Mouse (Mus musculus): ENCODE data around the gene Hif3a. TPM values are rescaled to one million over a fixed set of nuclear protein-coding genes. Genes with fewer than 3 reads are reported as not detected.

Gene Hif3a
- polyA plus RNA-seq, 1 experiment from 2014 or later, result 22.6 TPM

GRCm38 (mm10) chr7:17027588-17028343, 34.5 kb downstream of the Hif3a start, which contains the start of gene Ppp5c:
Ppp5c (minus strand) TSS chr7:17027924.
- Histone ChIP-seq H3K9me3 (replicated peaks) (no peaks in the 10 kb centered on the region), H3K4me2 (peak within 1 kb of the TSS; percentile 89), H3K4me1 (peaks cover 52% of the 10 kb centered on the region), H3K27me3 (replicated peaks) (no peaks in the 10 kb centered on the region), H3K36me3 (peaks cover 48% of the 10 kb centered on the region), H3K27ac (peak within 1 kb of the TSS; percentile 83), H3K4me3 (peak within 1 kb of the TSS; percentile 89), H3K9ac (peak within 1 kb of the TSS; percentile 94)
- under 1% methylated on average over 55 of the region's 58 CpGs for WGBS (ENCODE audit: insufficient replicate concordance)
- peak; percentile 79 for ATAC-seq

DNA sequence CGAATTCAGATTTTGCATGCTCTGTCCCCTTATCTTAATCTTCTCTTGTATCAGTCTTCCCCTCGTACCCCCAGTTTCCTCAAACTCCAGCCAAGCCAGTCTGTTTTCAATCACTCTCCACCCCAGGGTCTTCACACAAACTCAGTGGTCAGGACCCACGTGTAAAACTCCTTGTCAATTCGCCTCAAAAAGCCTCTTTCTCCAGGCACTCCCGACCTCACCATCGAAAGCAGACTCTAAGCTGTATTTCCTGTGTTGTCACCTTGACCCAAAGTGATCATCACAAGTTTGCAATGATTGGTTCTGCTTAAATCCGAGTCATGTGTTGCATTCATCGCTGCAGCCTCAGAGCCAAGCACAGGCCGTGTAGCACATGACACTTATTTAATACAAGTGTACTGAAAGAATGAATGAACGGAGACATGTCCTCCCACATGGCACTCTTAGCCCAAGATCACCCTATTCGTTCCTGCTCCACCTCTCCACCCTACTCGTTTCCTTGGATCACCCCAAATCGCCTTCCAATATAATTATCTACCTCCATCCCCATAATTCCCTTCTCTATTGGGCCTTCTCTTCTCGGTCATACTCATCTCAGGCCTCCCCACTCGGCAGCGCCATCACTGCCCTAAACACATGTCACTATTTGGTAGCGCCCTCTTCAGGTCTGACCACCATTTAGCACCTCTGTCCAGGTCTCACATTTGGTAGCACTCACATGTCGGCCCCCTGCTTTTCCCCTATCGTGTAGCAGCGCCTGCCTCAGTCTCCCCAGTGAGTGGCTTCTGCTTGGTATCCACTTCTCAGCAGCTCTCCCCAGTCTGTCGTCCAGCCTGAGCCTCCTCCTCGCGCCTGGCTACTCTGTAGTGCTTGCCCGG, 35.3 kb downstream of the Hif3a start:
- peak overlapping the region; percentile 94 for H3K9ac ChIP-seq
- H3K9me3 ChIP-seq (replicated peaks), result no peaks in the 10 kb centered on the region
- H3K4me3 ChIP-seq, result peak overlapping the region; percentile 89
- peaks cover 48% of the 10 kb centered on the region for H3K36me3 ChIP-seq
- peak; percentile 74 for ATAC-seq
- peak overlapping the region; percentile 89 for H3K4me2 ChIP-seq
- peak overlapping the region; percentile 83 for H3K27ac ChIP-seq
- peaks cover 54% of the 10 kb centered on the region for H3K4me1 ChIP-seq
- no peaks in the 10 kb centered on the region for H3K27me3 ChIP-seq (replicated peaks)
- WGBS (ENCODE audit: insufficient replicate concordance), result 2% methylated on average over 24 of the region's 24 CpGs

- peak overlapping the region; percentile 94 for H3K9ac ChIP-seq
- H3K27me3 ChIP-seq (replicated peaks), result no peaks in the 10 kb centered on the region
- H3K4me3 ChIP-seq, result peak overlapping the region; percentile 89
- peak overlapping the region; percentile 89 for H3K4me2 ChIP-seq
- peaks cover 63% of the 10 kb centered on the region for H3K4me1 ChIP-seq
- H3K36me3 ChIP-seq, result peaks cover 48% of the 10 kb centered on the region
- peak overlapping the region; percentile 83; the same call in 1 of the 2 replicates for H3K27ac ChIP-seq
- H3K9me3 ChIP-seq (replicated peaks), result no peaks in the 10 kb centered on the region
- 48% methylated on average over 9 of the region's 9 CpGs for WGBS (ENCODE audit: insufficient replicate concordance)
- ATAC-seq, result no peak
Observed at GRCm38 (mm10) chr7:17025896-17026622, 36.2 kb downstream of the Hif3a start.

GRCm38 (mm10) chr7:17025505-17025894, 36.7 kb downstream of the Hif3a start:
- 28% methylated on average over 4 of the region's 4 CpGs for WGBS (ENCODE audit: insufficient replicate concordance)
- Histone ChIP-seq H3K4me1 (peaks cover 68% of the 10 kb centered on the region), H3K36me3 (peaks cover 53% of the 10 kb centered on the region), H3K9me3 (replicated peaks) (no peaks in the 10 kb centered on the region), H3K27me3 (replicated peaks) (no peaks in the 10 kb centered on the region), H3K9ac (peak overlapping the region; percentile 18), H3K4me2 (peak overlapping the region; percentile 89), H3K27ac (peak overlapping the region; percentile 83; the same call in 1 of the 2 replicates), H3K4me3 (peak overlapping the region; percentile 89)
- no peak for ATAC-seq

DNA sequence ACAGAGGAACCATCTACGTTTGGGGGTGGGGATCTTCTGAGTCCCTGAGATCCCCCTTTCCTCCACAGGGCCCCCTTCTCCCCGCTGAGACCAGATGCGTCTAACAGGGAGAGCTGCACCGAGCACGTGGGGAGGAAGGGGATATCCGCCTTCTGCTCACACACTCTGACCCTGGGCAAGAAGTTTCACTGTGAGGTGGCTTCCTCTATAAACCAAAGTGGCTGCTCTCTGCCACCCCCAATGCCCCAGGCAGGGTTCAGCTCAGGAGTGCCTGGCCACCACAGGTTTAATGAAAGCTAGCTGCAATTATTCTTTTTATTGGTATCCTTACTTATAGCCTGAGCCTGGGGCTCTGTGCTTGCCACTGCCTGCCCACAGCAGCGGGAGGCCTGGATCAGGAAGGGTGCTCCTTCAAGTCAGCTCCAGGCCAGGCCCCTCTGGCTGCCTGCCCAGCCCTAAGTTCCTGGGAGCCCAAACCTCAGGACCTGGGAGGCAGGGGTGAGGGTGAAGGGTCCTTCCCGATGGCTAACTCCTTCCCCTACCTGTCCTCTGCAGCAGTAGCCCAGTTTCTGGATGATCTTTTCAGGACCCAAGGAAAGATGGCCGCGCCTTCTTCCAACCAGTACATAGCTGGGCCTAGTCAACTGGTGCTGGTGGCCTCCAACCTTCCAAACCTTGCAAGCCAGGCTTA, 37.3 kb downstream of the Hif3a start:
- Histone ChIP-seq H3K4me3 (peak overlapping the region; percentile 89; the same call in 1 of the 2 replicates), H3K36me3 (peaks cover 58% of the 10 kb centered on the region), H3K4me2 (peak overlapping the region; percentile 89), H3K9me3 (replicated peaks) (no peaks in the 10 kb centered on the region), H3K27ac (peak overlapping the region; percentile 83), H3K4me1 (peaks cover 74% of the 10 kb centered on the region), H3K27me3 (replicated peaks) (no peaks in the 10 kb centered on the region), H3K9ac (peak overlapping the region; percentile 18)
- whole genome bisulfite sequencing (ENCODE audit: insufficient replicate concordance), result 57% methylated on average over 10 of the region's 10 CpGs
- no peak for ATAC-seq

DNA sequence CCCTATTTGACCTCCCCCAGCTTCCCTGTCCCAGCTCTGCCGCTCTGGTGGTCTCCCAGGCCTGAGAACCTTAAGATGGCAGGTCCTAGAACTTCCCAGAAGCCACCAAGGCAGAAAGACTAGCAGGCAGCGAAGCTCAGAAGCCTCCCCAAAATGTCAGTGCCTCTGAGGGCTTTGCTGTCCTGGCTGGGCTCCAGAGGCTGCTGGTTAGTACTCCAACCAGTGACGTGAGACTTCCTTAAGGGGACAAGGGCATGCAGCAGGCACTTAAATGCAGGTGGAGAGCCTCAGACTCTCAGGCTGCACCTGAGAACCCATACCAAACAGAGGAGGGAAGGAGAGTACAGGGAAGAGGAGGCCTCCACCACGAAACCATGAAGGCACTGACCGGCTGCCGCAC, 38.1 kb downstream of the Hif3a start:
- H3K9ac ChIP-seq, result peak overlapping the region; percentile 1; the same call in 1 of the 2 replicates
- no peak for ATAC-seq

GRCm38 (mm10) chr7:17023701-17024100, 38.5 kb downstream of the Hif3a start:
- H3K4me1 ChIP-seq, result peaks cover 77% of the 10 kb centered on the region
- 59% methylated on average over 4 of the region's 4 CpGs for WGBS (ENCODE audit: insufficient replicate concordance)
- H3K27ac ChIP-seq, result peak overlapping the region; percentile 55
- peaks cover 71% of the 10 kb centered on the region for H3K36me3 ChIP-seq
- H3K4me3 ChIP-seq, result no peak overlapping the region
- ATAC-seq, result no peak
- no peaks in the 10 kb centered on the region for H3K9me3 ChIP-seq (replicated peaks)
- H3K27me3 ChIP-seq (replicated peaks), result no peaks in the 10 kb centered on the region
- peak overlapping the region; percentile 1; the same call in 1 of the 2 replicates for H3K9ac ChIP-seq
- peak overlapping the region; percentile 18 for H3K4me2 ChIP-seq

More for the DNA sequence above, 38.1 kb downstream of the Hif3a start:
- peak overlapping the region; percentile 33 for H3K4me2 ChIP-seq
- no peaks in the 10 kb centered on the region for H3K27me3 ChIP-seq (replicated peaks)
- H3K9me3 ChIP-seq (replicated peaks), result no peaks in the 10 kb centered on the region
- H3K36me3 ChIP-seq, result peaks cover 67% of the 10 kb centered on the region
- WGBS (ENCODE audit: insufficient replicate concordance), result 84% methylated on average over 6 of the region's 6 CpGs
- no peak overlapping the region for H3K4me3 ChIP-seq
- H3K27ac ChIP-seq, result peak overlapping the region; percentile 55
- H3K4me1 ChIP-seq, result peaks cover 81% of the 10 kb centered on the region

DNA sequence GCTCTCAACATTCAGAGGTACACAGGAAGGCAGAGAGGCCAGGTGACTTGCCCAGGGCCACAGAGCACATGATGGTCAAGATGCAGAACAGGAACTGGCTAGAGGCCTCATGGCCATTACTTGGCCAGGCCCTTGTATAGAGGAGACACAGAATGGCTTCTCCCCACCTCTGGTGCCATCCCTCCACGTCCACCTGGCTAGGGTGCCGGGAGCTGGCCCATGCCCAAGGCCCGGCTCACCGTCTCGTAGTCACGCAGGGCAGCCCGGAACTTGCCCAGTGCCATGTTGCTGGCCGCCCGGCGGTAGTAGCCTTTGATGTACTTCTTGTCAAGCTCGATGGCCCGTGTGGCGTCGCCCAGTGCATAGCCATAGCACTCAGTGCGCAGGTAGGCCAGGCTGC, 40.1 kb downstream of the Hif3a start:
- 92% methylated on average over 15 of the region's 15 CpGs for WGBS (ENCODE audit: insufficient replicate concordance)
- ATAC-seq, result no peak
- no peak overlapping the region for H3K9ac ChIP-seq
- peaks cover 79% of the 10 kb centered on the region for H3K4me1 ChIP-seq
- peaks cover 83% of the 10 kb centered on the region for H3K36me3 ChIP-seq
- H3K27ac ChIP-seq, result no peak overlapping the region
- H3K4me2 ChIP-seq, result no peak overlapping the region
- no peak overlapping the region for H3K4me3 ChIP-seq
- H3K27me3 ChIP-seq (replicated peaks), result no peaks in the 10 kb centered on the region
- no peaks in the 10 kb centered on the region for H3K9me3 ChIP-seq (replicated peaks)

GRCm38 (mm10) chr7:17019426-17020166, 42.6 kb downstream of the Hif3a start:
- Histone ChIP-seq H3K4me3 (no peak overlapping the region), H3K9me3 (replicated peaks) (no peaks in the 10 kb centered on the region), H3K27ac (no peak overlapping the region), H3K9ac (no peak overlapping the region), H3K27me3 (replicated peaks) (no peaks in the 10 kb centered on the region), H3K4me2 (no peak overlapping the region), H3K4me1 (peaks cover 58% of the 10 kb centered on the region), H3K36me3 (peaks cover 96% of the 10 kb centered on the region)
- WGBS (ENCODE audit: insufficient replicate concordance), result 67% methylated on average over 7 of the region's 7 CpGs
- no peak for ATAC-seq

- Histone ChIP-seq H3K36me3 (peaks cover 96% of the 10 kb centered on the region), H3K4me2 (no peak overlapping the region), H3K27ac (no peak overlapping the region), H3K27me3 (replicated peaks) (no peaks in the 10 kb centered on the region), H3K9ac (no peak overlapping the region), H3K9me3 (replicated peaks) (no peaks in the 10 kb centered on the region), H3K4me3 (no peak overlapping the region), H3K4me1 (peaks cover 41% of the 10 kb centered on the region)
- no peak for ATAC-seq
- WGBS (ENCODE audit: insufficient replicate concordance), result 62% methylated on average over 2 of the region's 2 CpGs
Observed at GRCm38 (mm10) chr7:17017921-17018320, 44.3 kb downstream of the Hif3a start.
